Mouse (Mus musculus) kidney, embryonic 15.5 days (tissue): ENCODE data around the gene Six3. TPM values are rescaled to one million over a fixed set of nuclear protein-coding genes. Genes with fewer than 3 reads are reported as not detected.
A peak's percentile ranks its signal among the peaks of the same experiment; 100 is the strongest.

Source experiments
- ATAC-seq: fragments of 200-750 bp; cut with Nextera tagmentation; replicated peaks from 2 replicates; pipeline ENCODE4 v1.8.0; 2017; ENCODE audit warnings: moderate TSS enrichment; ENCODE audit not compliant: low FRiP score
- H3K27ac ChIP-seq: fragments of 300-500 bp; sonication (generic); 2 replicates; pipeline ENCODE4 v1.5.1; 2015; ENCODE audit warnings: mild to moderate bottlenecking, inconsistent platforms
- H3K27me3 ChIP-seq: fragments of 300-500 bp; sonication (generic); 2 replicates; pipeline ENCODE4 v1.6.1; 2015; ENCODE audit warnings: inconsistent platforms
- H3K36me3 ChIP-seq: fragments of 300-500 bp; sonication (generic); 2 replicates; pipeline ENCODE4 v1.6.1; 2015; ENCODE audit warnings: inconsistent platforms
- H3K4me1 ChIP-seq: fragments of 300-500 bp; sonication (generic); 2 replicates; pipeline ENCODE4 v1.6.1; 2015; ENCODE audit warnings: inconsistent platforms
- H3K4me2 ChIP-seq: fragments of 300-500 bp; sonication (generic); 2 replicates; pipeline ENCODE4 v1.6.1; 2015; ENCODE audit warnings: moderate library complexity, mild to moderate bottlenecking, inconsistent platforms
- H3K4me3 ChIP-seq: fragments of 300-500 bp; sonication (generic); replicated peaks from 2 replicates; pipeline ENCODE4 v1.5.1; 2015; ENCODE audit warnings: mild to moderate bottlenecking, inconsistent platforms
- H3K9ac ChIP-seq: fragments of 300-500 bp; sonication (generic); 2 replicates; pipeline ENCODE4 v1.6.1; 2015; ENCODE audit warnings: mild to moderate bottlenecking, inconsistent platforms
- H3K9me3 ChIP-seq: fragments of 300-500 bp; sonication (generic); replicated peaks from 2 replicates; pipeline ENCODE4 v1.6.1; 2016; ENCODE audit warnings: inconsistent platforms
- WGBS: fragments of 180-500 bp; shearing (Covaris S2); methylation state at CpG from one replicate; pipeline ENCODE4 v1.1.7; 2015; ENCODE audit warnings: mixed read lengths; 5-methylcytosine and 5-hydroxymethylcytosine counted together
- polyA plus RNA-seq: library from polyadenylated mRNA; unstranded; fragments of >200 nt; fragmentation: Nextera tagmentation; extraction: Ambion mirVana; gene quantifications from 2 replicates; pipeline ENCODE4 v1.2.1, GENCODE M21; 2015

Six3 gene
- polyA plus RNA-seq, 1 experiment from 2014 or later, result not detected

DNA sequence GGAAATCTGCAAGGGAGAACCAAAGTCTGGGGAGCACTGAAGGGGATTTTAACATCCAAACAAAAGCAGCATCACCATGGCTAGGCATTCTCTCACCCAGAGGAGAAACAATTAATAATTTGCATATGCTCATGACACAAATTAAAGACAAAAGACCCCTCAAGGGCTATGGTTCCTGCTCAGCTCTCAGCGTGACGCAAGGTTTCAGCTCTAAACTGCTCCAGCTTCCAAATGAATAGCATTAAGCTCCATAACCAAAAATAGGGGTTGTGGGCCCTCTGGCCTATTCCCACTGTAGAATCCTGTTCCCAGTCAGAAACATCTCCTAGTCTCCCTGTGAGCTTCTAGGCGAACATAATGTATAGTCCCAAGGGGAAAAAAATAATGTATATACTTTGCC lies 6.9 kb upstream of the Six3 start:
- Histone ChIP-seq H3K4me2 (no peak overlapping the region), H3K27ac (no peak overlapping the region), H3K9me3 (no peaks in the 10 kb centered on the region), H3K36me3 (no peaks in the 10 kb centered on the region), H3K9ac (no peak overlapping the region), H3K4me1 (peaks cover 6% of the 10 kb centered on the region), H3K4me3 (no peak overlapping the region), H3K27me3 (peaks cover 89% of the 10 kb centered on the region)
- ATAC-seq, result no peak
- 11% methylated on average over 3 of the region's 3 CpGs for WGBS

DNA sequence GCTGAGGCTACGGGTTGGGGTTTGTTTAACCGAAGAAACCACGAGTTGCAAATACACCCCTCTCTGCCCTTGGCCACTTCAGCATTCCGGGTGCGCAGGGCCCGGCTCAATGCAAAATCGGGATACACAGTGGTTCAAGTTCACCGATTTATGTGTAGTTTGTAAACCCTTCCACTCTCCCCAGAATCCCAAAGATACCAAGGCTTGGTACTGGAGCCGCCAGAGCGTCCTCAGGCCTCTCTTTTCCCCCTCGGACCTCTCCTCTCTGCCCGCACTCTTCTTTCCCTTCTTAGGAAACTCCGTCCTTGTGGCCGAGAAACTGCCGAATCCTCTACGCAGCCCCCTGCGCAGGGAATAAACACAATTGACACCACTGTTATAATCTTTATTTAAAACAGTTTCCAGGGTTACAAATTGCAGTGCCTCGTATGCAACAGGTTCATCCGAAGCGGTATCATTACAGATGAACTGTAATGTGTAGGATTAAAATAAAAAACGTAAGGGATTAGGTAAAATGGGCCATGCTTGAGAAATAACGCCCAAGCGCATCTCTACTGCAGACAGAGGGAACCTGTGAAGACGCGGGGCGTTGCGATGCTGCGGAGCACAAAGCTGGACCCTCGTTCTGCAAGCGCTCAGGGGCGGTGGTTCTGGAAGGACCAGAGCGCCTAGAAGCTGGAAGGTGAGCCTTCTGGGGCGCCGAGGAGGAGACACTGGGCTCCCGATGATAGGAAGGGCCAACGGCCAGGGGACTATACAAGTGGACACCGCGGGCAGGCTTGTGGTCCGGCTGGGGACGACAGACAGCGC lies 5.6 kb upstream of the Six3 start:
- Histone ChIP-seq H3K36me3 (no peaks in the 10 kb centered on the region), H3K27me3 (peaks cover 89% of the 10 kb centered on the region), H3K9ac (no peak overlapping the region), H3K9me3 (no peaks in the 10 kb centered on the region), H3K4me2 (no peak overlapping the region), H3K4me1 (peaks cover 6% of the 10 kb centered on the region), H3K4me3 (no peak overlapping the region), H3K27ac (no peak overlapping the region)
- WGBS, result 2% methylated on average over 40 of the region's 41 CpGs
- no peak for ATAC-seq

DNA sequence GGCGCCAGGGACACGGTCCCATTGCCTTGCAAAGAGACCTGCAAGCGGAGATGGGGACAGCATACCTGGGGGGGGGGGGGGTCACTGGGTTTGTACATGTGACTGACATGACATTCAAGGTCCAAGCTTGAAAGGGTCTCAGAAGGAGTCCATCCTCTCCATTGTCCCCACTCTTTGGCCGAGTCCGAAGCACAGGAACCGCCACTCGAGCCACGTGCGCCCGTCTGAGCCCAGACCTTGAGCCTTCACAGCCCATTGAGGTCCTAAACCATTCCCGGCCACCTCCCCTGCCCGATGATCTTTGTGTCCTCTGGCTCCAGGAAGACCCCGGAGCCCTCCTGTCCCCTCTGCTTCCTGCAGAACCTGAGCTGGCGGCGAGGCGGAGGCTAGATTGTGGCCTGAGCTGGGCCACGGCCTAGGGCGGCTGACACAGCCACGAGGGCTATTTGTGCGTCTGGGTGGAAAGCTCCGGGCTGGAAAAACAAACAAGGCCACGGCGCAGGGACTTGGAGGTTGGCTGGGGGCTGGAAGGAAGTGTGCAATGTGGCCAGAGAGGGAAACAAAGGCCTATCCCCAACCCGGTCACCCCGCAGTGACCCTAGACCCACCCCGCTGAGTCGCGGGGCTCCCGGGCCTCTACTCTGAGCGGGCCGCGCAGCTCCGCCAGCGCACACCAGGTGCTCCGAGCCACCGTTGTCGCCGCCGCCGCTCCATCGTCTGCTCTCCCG lies 4.9 kb upstream of the Six3 start:
- under 1% methylated on average over 42 of the region's 42 CpGs for WGBS
- ATAC-seq, result no peak
- no peak overlapping the region for H3K9ac ChIP-seq
- H3K27ac ChIP-seq, result no peak overlapping the region
- H3K4me1 ChIP-seq, result peaks cover 6% of the 10 kb centered on the region
- H3K4me2 ChIP-seq, result peak overlapping the region; percentile 20
- peak overlapping the region; percentile 13 for H3K4me3 ChIP-seq
- H3K36me3 ChIP-seq, result no peaks in the 10 kb centered on the region
- peaks cover 89% of the 10 kb centered on the region for H3K27me3 ChIP-seq
- no peaks in the 10 kb centered on the region for H3K9me3 ChIP-seq

DNA sequence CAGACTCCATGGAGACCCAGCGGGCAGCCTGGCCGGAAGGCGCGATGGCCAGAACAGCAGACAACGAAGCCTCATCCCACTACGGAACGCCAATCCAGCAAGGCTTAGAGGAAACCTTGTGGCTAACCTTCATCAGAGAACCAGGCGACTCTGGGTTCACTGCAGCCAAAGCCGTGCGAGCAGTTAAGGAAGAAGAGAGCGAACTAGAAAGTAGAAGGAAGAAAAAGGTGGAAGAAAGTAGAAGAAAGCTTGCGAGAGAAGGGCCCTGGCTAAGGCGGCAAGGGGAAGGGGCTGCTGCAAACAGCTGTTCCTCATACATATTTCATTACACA lies 4.3 kb upstream of the Six3 start:
- Histone ChIP-seq H3K4me2 (peak overlapping the region; percentile 20; the same call in 1 of the 2 replicates), H3K4me1 (peaks cover 6% of the 10 kb centered on the region), H3K27me3 (peaks cover 93% of the 10 kb centered on the region), H3K36me3 (no peaks in the 10 kb centered on the region), H3K9ac (no peak overlapping the region), H3K27ac (no peak overlapping the region), H3K9me3 (no peaks in the 10 kb centered on the region), H3K4me3 (0 out of 2 replicates have a peak overlapping the region, but pooled peaks have one; percentile 13)
- 2% methylated on average over 13 of the region's 13 CpGs for WGBS
- ATAC-seq, result no peak

DNA sequence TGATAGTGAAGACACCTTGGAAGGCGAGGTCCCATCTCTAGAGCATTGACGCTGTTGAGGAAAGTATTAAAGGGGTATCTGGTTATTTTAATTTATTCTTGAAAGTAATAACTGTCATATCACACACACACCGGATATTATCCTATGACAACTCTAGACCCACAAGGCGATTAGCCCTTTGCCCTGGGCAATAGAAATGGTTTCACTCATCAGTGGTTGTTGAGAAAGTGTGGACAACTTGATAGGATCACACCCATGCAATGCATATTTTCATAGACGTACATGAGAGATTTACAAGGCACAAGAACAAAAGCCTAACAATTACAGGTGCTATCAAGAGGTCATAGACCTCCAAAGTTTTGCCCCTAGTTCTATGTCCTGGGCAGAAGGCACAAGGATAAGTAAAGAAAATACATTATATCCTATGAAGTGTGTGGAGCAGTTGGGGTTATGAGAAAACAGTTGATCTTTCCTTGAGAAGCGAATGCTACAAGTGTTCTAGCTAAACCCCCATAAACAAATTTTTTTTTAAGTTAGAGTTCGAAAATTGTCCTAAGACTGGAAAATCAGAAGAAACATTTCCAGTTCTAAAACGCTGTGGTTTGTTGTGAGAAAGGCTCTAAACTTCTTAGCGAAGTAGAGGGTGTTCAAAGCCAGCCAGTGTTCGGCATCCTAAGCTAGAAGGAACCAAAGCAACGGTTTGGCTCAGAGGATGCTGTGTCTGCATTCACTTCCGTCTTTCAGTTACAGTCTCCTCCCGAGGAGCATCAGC lies 3.6 kb upstream of the Six3 start:
- Histone ChIP-seq H3K4me3 (no peak overlapping the region), H3K27ac (no peak overlapping the region), H3K9ac (no peak overlapping the region), H3K4me2 (no peak overlapping the region), H3K9me3 (no peaks in the 10 kb centered on the region), H3K27me3 (peaks cover 93% of the 10 kb centered on the region), H3K4me1 (peaks cover 8% of the 10 kb centered on the region), H3K36me3 (no peaks in the 10 kb centered on the region)
- no peak for ATAC-seq
- WGBS, result 4% methylated on average over 13 of the region's 13 CpGs

DNA sequence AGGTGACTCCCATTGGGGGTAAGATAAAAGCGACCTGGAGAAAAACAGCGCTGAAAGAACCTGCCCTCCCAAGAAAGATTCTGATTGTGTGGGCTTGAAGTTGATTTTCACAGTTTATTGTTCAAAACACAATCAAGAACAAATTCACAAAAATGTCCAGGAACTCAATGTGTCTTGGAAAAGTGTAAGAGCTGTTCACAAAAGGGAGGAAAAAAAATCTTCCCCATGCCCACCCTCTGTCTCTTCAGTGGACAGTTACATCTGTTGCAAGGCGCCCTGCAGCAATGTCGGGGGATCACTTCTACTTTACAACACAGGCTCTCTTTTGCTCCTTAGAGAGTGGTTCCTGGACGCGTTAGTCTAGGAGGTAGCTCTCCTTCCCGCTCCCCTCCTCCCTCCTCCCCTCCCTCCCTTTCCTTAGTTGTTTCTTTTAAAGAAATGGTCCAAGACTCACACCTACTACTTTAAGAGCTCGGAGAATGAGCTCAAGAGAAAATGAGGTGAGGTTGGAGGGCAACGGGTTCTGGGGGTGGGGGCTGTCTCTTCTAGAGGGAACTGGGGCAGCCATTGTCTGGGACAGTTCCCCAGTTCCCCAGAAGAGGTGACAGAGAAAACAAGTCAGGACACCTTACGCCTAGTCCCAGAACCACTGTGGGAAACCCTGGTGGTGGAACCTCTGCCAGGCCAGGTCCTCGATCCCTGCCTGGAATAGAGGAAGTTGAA lies 2.9 kb upstream of the Six3 start:
- Histone ChIP-seq H3K27ac (no peak overlapping the region), H3K27me3 (peaks cover 93% of the 10 kb centered on the region), H3K4me1 (peaks cover 14% of the 10 kb centered on the region), H3K4me2 (no peak overlapping the region), H3K36me3 (no peaks in the 10 kb centered on the region), H3K4me3 (no peak overlapping the region), H3K9me3 (no peaks in the 10 kb centered on the region), H3K9ac (no peak overlapping the region)
- 3% methylated on average over 11 of the region's 11 CpGs for WGBS
- no peak for ATAC-seq

DNA sequence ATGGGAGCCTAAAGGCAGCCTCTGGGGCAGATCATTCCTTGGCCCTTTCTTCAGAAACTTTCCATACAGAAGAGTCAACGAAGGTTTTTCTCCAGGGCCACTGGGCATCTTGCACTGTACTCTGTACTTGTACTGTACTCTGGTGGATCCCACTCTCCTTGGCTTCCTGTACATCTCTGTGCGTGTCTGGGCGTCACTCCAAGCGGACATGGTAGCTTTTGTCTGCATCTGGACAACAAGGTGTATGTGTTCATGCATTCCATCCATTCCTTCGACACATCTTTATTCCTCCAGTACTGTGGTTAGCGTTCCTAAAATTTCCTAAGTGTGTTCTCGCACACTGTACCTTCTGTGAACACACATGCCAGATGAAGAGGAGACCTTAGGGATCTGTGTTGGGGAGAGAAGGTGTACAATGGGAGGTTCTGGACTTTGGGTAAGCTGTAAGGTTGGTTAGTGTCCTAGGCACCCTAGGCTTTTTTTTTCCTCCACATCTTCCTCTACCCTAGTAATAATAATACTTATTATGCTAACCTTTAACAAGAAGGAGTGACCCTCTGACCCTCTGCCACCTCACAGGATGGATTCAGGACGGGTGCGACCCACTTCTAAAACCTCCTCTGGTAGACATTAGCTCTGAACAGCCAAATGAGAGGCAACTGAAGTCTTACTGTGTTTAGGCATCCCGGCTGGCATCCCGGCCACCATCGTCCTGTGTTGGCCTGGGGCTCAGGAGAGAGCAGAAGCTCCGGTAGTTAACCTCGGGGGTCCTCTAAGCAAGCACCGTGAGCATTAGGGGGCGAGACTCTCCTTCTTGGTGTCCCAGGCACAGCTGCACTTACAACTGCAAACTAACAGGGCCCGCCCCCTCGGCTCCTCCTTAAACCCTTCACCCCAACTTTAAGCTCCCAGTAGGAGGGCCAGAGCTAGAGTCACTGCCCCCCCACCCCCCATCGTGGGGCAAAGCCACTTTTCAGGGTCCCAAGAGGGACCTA lies 1.6 kb upstream of the Six3 start:
- 3% methylated on average over 19 of the region's 19 CpGs for WGBS
- no peak overlapping the region for H3K9ac ChIP-seq
- ATAC-seq, result no peak

DNA sequence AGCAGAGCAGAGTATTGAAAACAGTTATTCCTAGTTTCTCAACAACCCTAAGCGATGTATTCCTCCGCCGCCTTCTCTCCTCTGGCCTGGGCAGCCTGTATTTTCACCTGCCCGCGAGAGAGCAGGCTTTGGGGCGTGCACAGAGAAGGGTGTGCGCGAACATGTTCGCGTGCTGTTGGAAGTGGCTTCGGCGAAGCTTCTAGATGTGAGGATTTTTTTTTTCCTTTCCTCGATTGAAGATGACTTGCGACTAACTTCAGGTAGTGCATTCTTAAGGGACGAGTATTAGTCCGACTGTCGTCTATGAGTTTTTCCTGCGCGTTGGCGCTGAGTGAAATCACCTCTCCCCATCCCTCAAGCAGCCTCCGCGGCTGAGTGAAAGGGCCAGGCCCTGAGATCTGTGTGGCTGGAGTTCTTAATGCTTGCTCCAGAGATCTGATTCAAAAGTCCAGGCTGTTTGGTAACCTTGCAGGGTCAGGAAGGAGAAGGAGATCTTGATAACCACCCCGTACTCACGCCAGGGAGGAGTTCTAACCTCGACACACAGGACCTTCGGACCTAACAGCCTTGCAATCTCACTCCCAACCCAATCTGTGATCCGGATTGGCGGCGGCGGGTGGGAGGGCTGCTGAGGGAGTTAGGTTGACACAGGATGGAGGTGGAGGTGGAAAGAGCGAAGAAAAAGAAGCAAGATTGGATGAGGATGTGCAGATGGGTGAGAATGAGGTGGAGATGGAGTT lies 712 bp upstream of the Six3 start:
- WGBS, result under 1% methylated on average over 31 of the region's 31 CpGs
- Histone ChIP-seq H3K9me3 (no peaks in the 10 kb centered on the region), H3K27ac (no peak overlapping the region), H3K9ac (no peak overlapping the region), H3K27me3 (peaks cover 100% of the 10 kb centered on the region), H3K36me3 (no peaks in the 10 kb centered on the region), H3K4me2 (no peak overlapping the region), H3K4me1 (peaks cover 20% of the 10 kb centered on the region), H3K4me3 (no peak overlapping the region)
- ATAC-seq, result no peak

More for the DNA sequence above, 1.6 kb upstream of the Six3 start:
- H3K27ac ChIP-seq, result no peak overlapping the region
- H3K4me1 ChIP-seq, result peaks cover 14% of the 10 kb centered on the region
- no peaks in the 10 kb centered on the region for H3K36me3 ChIP-seq
- no peaks in the 10 kb centered on the region for H3K9me3 ChIP-seq
- peaks cover 96% of the 10 kb centered on the region for H3K27me3 ChIP-seq
- no peak overlapping the region for H3K4me3 ChIP-seq
- no peak overlapping the region for H3K4me2 ChIP-seq

DNA sequence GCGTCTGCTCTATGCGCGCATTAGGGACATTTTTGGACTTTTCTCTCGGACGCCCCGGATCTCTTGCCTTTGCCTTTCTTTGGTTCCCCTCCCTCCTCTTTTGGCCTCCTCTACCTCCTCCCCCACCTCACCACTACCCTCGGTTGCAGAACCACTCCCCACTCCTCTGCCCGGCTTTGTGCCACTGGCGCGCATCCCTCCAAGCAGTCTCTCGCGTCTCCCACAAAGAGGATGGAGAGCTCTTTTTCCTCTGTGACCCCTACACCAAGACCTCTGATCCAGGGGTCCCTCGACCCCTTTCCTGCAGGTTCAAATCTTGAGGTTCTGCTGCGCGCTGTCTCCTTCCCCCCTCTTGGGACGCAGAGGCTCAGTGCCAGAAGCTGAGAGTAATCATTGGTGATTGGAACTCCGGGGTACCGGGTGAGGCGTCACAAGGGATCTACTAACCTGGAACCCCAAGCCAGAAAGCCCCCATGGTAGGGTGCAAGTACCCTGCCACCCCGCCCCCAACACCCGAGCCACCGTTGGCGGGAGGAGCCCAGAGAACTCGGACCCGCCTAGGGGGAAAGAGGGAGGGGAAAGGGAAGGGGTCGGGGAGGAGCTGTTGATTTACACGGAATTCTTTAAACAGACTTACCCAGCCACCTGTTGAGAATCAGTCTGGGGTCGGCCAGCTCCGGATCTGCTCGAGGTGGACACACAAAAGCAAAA lies 758 bp downstream of the Six3 start:
- no peak for ATAC-seq
- peaks cover 100% of the 10 kb centered on the region for H3K27me3 ChIP-seq
- WGBS, result under 1% methylated on average over 30 of the region's 30 CpGs
- no peaks in the 10 kb centered on the region for H3K9me3 ChIP-seq
- H3K27ac ChIP-seq, result no peak overlapping the region
- no peak overlapping the region for H3K4me2 ChIP-seq
- peaks cover 24% of the 10 kb centered on the region for H3K4me1 ChIP-seq
- H3K9ac ChIP-seq, result no peak overlapping the region
- no peak overlapping the region for H3K4me3 ChIP-seq
- no peaks in the 10 kb centered on the region for H3K36me3 ChIP-seq
